Mouse (Mus musculus) gastrocnemius, adult 18-20 months (tissue): Measurements from ENCODE around the gene Nrip2. TPM values are rescaled to one million over a fixed set of nuclear protein-coding genes. Genes with fewer than 3 reads are reported as not detected.

ENCODE experiments used
- DNase-seq: peaks from one replicate; pipeline ENCODE4 v3.0.0; 2021; ENCODE audit warnings: low spot score
- total RNA-seq, 2 experiments: library from RNA; stranded (reverse); gene quantifications; 2 replicates each; pipeline ENCODE4 v1.2.3; 2021

The Nrip2 gene
- total RNA-seq, 2 experiments from 2014 or later: 1.2 to 1.7 TPM

DNA sequence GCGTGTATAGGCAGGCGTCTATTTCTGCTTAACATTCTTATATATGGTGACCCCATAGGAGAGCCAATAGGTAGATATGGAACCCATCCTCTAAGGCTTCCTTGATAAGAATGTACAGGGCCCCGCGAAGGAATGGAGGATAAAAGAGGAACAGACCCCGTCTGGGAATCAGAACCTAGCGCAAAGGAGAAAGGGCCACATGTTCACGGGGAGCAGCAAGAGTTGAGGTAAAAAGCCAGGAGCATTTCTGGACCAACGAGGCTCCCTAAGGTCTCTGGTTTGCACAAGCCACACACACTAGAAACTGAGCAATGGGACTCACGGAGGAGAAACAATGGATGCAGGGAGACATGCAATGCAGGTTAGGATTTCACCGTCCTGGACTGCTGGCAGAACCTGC lies 38.2 kb downstream of the Nrip2 start:
- no peak for DNase-seq

DNA sequence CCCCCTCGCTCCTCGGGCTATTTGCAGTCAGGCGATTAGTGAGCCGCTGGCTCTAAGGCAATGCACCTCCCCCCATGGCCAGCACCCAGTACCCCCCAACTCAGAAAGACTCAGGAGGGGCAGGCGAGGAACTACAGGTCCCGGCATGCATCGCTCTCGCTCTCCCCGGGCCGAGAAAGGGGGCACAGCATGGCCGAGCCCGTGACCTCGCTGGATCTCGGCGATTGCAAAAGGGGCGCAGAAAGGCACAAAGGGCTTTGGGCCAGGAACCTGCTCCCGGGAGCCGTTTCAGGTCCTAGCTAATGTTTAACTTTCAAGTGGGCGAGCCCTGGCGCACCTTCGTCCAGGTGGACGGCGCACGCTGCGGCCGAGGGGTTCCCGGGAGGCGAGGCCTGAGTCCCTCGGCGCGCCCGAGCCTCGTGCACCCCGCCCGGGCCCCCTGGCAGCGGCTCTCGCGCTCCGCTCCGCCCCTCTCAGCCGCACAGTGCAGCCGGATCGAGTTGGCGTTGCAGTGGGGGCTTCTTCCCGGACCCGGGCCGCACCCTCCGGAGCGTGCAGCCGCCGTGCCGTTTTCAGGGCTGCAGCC lies 38.7 kb downstream of the Nrip2 start:
- peak; percentile 53 for DNase-seq

DNA sequence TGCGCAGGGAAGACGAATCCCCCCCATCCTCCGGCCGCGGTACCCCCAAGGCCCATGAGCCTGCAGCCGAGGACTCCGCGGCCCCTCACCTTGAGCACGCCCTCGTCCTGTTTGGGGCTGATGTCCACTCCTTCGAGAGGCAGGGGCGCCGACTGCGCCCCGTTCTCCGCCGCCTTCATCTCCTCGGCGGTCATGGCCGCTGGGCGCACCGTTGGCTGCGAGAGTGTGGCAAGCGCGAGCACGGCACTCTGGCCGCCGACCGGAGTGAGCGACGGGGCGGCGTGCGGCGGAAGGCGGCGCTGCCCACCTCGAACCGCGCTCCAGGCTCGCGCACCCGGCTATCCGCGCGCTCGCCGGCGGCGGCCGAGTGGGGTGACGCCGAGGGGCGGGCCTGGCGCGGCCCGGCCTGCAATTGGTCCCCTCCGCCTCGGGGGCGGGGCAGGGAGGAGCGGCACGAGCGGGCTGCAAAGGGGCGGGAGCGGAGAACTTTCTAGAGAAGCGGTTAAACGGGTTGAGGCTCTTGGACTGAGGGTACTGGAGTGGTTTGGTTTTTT lies 39.3 kb downstream of the Nrip2 start, which contains the start of gene Fkbp4:
TSS of gene Fkbp4 (minus strand) at position 361 of the 554 bp plus-strand sequence.
- DNase-seq: peak; percentile 93

DNA sequence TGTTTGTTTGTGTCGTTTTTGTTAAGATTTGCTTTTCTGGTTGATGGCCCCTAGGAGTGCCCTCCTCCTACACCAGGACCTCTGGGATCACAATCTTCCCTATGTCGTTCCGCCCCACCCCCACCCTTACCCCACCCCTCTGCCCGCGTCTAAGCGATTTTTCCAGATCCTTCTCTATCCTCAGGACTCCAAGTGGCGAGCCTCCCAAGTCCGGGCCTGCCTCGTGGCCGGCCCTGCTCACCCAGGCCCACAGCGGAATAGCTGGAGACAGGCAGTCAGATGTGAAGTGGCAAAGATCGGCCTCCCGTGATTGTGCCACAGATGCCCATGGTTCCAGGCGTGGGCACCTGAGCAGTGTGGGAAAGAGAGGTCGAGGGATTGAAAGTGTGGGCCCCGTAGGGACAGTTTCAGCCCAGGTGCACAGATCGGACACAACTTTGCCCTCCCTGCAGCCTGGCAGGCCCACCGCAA lies 39.8 kb downstream of the Nrip2 start:
- no peak for DNase-seq

DNA sequence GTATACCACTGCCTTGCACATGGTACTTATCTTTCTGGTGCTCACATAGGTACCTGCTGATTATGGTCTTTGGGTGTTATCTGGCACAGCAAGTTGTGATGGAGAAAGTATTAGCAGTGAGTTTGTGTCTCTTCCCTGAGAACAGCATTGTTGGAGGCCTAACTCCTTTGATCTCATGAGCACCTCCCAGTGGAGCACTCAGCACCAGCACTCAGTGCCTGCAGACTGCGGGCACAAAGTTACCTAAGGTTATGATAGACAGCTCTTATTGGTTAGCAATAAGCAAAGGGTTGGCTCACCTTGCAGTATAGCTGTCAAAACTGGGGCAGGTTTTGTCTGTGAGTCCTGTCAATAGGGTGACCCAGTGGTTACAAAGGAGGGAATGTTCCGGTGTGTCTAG lies 41.1 kb downstream of the Nrip2 start:
- DNase-seq: no peak

DNA sequence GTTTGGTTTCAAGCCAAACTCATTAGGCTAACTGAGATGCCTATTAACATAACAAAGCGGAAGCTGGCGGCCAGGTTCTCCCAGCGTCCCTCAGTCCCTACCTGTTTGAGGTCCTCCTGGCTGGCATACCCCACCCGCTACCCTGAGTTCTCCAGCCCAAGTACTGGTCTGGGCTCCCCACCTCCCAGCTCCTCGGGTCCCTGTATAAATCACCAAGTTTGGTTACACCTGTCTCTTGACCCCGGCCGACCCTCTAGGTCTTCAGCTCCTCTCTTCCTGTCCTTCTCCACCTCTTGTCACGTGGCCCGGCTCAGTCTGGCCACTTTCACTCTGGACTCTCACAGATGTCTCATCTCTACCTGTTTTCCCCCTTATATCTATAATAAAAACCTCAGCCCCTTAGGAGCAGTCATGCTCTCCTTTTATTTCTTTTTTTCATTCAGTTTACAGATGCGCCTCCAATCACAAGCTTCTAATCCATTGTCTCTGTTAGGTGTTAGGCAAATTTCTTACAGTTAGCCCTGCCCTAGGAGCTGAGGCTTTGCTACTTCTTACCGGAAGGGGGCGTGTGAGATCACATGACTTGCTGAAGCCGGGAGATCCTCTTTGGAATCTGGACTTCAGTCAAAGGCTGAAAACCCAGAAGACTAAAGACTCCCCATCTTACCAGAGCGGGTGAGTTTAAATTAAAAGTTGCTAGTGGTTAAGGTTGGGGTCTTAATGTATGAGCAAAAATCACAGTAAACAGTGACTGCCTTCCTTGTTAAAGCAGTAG lies 46.9 kb downstream of the Nrip2 start:
- DNase-seq: peak; percentile 78

DNA sequence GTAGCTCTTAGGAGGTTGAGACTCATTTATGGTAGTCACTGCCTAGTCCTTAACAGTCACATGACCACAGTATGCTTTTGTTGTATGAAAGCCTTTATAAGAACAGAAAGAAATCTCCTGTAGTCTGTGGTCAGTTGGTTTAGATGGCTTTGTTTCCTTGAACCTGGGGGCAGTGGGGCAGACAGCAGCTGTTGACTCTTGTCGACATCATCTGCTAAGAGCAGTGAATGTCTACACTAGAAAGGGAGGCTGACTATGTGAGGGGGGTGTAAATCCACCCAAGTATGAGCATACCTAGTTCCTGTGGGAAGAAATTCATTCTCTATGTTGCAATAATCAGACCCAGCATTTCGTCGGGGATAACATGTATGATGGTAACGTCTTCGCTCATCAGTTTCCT lies 48.0 kb downstream of the Nrip2 start:
- DNase-seq: no peak

DNA sequence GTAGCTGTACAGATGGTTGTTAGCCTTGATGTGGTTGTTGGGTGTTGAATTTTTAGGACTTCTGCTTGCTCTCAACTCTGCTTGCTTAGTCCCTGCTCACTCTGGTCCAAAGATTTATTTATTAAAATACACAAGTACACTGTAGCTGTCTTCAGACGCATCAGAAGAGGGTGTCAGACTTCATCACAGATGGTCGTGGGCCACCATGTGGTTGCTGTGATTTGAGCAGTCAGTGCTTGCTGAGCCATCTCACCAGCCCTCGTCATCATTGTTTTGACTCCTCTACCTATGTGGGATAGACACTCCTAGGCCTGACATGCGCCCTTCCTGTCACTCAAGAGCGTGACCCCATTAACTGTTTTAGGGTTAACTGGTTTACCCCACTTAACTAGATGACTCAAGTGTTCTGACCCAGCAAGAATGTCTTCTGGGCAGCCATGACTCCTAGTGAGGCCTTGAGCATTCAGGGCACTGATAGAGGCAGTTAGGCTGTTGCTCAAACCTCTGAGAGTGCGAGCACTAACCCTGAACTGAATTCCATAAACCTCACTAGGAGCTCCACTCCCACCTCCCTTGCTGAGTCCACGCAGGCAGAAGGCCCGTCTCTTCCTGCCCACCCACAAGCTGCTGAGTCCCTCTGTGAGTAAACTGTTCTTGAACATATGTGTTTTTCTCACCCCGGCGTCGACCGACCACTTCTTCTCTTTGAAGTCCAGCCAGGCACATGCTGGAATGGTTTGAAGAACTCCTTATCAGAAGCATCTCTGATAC lies 56.9 kb downstream of the Nrip2 start:
- DNase-seq: no peak

DNA sequence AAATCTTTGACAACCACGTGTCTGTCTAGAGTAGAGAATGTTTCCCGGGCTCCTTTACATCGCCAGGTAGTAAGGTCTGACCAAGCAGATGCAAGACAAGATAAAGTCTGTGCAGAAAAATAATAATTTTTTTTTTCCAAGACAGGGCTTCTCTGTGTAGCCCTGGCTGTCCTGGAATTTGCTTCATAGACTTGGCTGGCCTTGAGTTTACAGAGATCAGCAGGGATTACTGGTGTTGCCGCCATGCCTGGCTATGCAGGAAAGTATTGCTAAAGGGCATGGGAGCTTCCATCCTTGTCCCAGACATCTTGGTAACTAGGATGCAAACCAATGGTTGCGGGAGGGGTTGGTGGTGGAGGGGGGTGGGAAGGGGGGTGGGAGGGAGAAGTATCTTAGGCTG lies 58.1 kb downstream of the Nrip2 start:
- no peak for DNase-seq

DNA sequence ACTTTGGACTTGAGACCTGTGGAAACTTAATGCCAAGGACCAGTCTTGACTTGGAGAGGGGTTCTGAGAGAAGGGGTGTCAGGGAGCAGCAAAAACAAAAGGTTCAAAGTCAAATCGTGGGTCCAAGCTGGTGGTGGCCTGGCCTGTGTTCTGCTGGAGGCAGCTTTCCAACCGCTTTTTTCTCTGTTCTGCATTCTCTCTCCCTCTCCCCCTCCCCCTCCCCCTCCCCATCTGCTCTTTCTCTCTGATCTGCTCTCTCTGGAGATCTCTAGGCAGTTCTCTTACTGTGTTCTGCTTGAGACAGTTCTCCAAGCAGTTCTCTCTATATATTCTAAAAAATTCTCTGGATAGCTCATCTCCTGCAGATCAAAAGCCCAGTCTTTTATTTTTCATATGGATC lies 61.2 kb downstream of the Nrip2 start:
- DNase-seq: no peak

DNA sequence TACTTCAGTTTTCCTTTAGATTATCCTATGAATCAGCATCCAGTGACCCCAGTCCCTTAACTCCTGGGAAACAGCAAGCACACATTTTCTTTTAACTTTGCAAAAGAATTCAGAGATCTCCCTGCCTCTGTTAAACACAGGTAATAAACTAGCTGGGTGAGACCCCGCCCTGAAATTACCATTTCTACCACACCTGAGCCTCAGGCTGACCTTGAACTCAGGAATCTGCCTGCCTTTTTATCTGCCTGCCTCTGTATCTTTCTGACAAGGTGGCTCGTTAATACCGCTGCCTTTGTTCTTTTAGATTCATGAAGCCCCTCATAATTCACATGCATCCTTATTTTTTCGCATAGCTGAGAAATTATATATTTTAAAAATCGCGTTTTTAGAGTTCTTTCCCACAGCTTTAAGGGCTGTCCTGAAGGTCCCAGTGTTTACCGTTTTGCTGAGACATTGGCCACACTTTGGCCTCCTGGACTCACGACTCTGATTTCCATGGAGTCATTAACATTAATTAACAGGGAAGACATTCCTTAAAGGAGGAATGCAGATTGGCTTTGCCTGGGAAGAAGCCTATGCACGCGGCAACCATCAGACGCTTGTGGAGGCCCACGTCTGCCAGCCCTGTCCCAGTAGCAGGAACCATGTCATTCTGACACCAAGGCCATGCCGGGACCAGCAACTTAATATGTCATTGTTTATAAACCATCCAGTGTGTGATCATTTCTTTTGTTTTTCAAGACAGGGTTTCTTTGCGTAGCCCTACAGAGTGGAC lies 61.8 kb downstream of the Nrip2 start:
- no peak for DNase-seq

DNA sequence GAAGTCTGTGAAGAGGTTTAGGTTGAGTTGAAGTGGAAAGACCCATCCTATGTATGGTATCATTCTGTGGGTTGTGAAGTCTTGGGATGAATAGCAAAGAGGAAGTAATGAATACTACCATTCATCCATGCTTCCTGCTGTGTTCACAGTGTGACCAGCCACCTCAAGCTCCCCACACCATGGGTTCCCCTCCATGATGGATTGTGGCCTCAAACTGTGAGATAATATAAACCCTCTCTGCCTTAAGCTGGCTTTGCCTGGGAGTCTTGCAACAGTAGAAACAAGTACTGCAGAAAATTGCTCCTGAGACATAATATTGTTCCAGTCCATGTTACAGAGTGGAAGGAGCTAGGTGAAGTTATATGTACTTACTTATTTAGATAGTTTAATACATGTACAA lies 62.5 kb downstream of the Nrip2 start:
- no peak for DNase-seq

DNA sequence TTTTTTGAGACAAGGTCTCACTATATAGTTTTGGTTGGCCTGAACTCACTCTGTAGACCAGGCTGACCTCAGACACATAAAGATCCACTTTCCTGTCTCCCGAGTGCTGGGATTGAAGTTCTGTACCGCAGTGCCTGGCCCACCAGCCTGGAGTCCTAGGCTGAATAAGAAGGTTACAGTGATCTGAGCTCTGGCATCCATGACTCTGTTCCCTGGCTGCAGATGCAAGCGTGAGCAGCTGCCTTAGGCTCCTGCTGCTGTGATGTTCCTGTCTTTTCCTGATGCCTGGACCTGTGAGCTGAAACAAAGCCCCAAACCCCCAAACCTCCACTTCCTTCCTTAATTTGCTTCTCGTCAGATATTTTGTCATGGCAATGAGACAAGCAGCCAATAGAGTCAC lies 65.9 kb downstream of the Nrip2 start:
- no peak for DNase-seq

Other genes starting within 250 kb of the Nrip2 start
- 10 to 100 TPM in 1 of 2 experiments, 1 to 10 TPM in 1; 6.2 to 11.1 TPM for gene Tead4, start 98.5 kb upstream of the Nrip2 start, total RNA-seq
- gene Tulp3, start 43.4 kb upstream of the Nrip2 start, total RNA-seq: 1 to 10 TPM; 6.3 to 8.2 TPM
- gene Rhno1, start 36.4 kb upstream of the Nrip2 start, total RNA-seq: 1 to 10 TPM; 6.2 to 6.7 TPM
- gene Foxm1, start 36.3 kb upstream of the Nrip2 start, total RNA-seq: under 1 TPM; 0.11 to 0.19 TPM
- not detected for gene Tex52, start 23.8 kb upstream of the Nrip2 start, total RNA-seq
- gene Gm44596, start 23.8 kb upstream of the Nrip2 start, total RNA-seq: not detected
- 10 to 100 TPM; 16.4 to 19.9 TPM for gene Itfg2, start 25.6 kb downstream of the Nrip2 start, total RNA-seq
- gene Fkbp4, start 39.4 kb downstream of the Nrip2 start, total RNA-seq: 100 to 1,000 TPM; 112 to 113 TPM
- gene Pzp, start 127.4 kb downstream of the Nrip2 start, total RNA-seq: under 1 TPM; 0.09 to 0.83 TPM
- gene A2ml1, start 182.3 kb downstream of the Nrip2 start, total RNA-seq: not detected
- gene Klrb1a, start 224.2 kb downstream of the Nrip2 start, total RNA-seq: not detected